Mouse (Mus musculus): Measurements from ENCODE around the gene C2cd5.

Gene C2cd5

DNA sequence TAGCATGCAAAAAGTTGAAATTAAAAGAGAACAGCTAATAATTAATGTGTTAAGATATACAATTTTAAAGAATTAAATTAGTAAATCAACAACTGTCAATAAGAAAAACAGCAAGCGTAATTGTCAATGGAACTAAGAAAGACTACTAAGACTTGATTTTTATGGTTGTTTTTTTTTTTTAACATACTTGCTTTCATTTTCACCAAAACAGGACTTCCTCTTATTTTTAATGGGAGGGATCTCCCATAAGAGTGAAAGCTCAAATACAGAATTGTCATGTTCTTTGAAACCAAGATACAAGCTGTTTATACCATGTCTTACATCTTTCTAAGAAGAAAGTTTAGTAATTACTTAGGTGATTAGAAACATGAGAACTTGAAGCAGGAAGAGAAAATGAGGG is 26.0 kb downstream of the C2cd5 start:
- no peak for DNase-seq (ENCODE audit: extremely low spot score, low spot score)

DNA sequence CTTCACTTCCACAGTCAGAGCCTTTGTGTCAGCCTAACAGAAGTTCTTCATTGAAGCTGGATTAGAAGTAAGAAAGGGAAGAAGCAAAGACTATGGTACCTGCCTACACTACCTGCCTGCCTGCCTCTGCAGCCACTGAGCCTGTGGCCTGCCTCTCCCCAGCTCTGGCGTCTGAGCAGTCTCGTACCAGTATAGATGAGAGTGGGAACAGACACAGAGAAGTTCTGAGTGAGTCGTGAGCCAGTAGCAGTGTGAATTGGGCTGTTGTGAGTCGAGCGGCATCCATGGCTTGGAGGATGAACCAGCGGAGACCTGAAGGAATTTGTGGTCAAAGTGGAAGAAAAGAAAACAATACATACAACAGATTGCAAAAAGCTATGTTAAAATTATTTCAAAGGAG is 26.5 kb downstream of the C2cd5 start:
- no peak for DNase-seq (ENCODE audit: extremely low spot score, low spot score)

DNA sequence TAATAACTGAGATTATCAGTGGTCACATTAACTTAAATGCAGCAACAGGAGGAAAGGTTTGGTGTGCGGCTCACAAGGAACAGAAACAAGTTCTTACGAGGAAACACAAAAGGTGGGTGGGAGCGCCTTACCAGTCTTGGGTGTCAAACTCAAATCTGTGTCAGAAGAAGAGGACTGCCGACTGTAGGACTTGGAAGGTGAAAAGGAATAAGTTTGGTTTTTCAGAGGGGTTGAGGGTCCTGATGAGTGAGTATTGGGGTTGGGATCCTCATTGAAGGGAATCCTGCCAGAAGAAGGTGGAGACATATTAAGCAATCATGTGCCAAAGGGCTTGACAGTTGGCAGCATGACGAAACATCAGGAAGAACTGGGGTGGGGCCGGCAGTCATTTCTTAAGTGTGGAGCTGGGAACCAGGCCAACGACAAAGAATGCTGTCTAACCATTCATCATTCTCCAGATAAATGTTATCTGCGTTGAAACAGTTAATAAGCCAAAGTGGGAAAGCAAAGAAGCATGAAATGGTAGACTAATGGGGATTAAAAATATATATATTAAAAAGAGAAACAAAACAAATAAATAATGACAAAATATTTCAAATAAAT is 27.4 kb downstream of the C2cd5 start:
- no peak for DNase-seq (ENCODE audit: extremely low spot score, low spot score)

DNA sequence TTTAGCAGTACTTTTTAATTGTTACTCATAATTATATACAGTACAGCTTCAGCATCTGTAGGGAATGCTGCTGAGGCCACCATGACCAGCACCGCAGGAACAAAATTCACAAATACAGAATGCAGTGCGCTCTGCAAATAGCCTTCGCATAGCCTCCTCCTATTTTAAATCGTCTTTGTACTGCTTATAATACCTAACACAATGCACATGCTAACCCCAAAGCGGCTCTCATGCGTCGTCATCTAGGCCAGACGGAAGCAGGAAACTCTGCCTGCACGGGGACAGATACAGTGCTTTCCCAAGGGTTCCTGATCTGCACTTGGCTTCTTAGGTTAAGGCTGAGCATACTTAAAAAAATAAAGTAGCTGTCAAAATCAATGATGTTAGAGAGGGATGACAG is 29.2 kb downstream of the C2cd5 start:
- no peak for DNase-seq (ENCODE audit: extremely low spot score, low spot score)

DNA sequence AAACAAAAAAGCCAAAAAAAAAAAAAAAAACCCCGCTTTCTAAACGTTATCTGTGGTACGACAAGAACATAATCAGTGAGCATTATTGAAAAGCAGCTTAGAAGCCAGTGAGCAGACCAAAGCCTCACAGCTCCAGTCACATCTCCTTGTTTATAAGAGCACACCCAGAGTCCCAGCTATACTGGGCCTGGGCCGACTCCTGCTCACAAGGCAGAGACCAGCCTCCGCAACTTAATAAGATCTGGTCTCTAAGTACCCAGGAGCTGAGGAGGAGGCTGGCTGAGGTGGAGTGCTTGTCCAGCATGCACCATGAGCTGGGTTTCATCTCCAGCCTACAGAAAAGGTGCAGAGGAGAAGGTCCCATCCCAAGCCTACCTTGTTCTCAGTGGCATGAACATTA is 29.9 kb downstream of the C2cd5 start:
- DNase-seq (ENCODE audit: extremely low spot score, low spot score) = no peak

DNA sequence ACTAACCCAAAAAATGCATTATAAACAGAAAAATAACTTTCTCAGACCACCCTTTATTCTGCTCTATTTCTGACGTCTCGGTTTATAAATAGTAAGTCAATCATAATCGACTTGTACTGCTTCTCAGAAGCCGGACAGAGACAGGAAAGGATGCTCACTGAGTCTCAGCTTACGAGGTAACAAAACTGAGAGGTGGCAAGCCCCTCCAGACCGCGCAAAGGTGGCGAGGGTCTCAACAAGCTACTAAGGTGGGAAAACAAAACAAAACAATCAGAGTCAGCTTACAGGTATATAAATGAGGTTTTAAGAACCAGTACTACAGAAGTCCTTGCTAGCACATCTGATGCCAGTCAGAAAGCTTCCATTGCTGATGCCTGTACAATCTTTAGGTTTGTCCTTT is 30.3 kb downstream of the C2cd5 start:
- no peak for DNase-seq (ENCODE audit: extremely low spot score, low spot score)

DNA sequence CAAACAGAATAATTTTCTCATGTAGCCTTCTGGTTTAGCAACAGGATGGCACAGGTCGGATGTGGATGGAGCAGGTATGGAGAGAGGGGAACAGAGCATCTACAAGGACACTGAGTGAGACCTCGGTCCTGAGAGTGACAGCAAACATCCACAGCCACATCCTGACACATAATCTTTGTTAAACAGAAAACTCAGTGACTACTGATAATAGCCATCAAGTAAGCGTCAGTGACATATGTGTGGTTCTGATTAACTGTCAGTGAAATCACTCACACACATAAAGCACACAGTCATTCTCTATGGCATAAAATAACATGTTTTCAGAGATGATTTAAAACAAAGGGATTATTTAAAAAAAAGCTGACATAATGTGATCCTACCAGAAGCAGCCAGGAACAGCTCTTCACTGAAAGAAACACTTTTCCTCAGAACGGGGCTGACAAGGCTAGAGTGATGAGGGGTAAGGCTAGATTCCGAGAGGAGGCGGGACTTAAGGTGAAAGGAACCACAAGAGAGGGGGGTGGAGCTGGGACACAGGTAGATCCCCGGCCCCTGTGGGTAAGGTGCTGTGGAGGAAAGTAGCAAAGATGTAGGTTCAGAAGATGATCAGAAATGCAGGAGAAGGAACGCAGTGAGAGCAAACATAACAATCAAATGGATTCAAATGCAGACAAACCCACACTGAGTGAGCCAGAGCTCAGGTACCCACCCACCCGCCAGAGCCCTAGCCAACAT is 31.6 kb downstream of the C2cd5 start:
- DNase-seq (ENCODE audit: extremely low spot score, low spot score) = no peak

DNA sequence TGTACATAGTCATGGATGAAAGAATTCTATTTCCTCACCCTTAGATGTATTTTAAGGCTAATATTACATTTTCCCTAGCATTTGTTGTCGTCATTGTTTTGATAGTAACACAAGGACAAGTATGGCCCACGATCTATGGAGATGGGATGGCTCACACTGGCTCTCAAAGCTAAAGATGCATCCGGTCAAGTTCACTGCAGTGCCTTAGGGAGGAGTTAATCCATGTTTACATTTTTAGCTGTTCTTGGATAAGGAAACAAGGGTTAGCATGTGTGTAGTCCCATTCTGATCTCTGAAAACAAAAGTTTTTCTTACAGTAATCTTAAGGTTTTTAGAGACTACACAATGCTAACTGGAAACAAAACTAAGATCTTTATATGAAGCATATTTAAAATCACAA is 32.3 kb downstream of the C2cd5 start:
- no peak for DNase-seq (ENCODE audit: extremely low spot score, low spot score)

DNA sequence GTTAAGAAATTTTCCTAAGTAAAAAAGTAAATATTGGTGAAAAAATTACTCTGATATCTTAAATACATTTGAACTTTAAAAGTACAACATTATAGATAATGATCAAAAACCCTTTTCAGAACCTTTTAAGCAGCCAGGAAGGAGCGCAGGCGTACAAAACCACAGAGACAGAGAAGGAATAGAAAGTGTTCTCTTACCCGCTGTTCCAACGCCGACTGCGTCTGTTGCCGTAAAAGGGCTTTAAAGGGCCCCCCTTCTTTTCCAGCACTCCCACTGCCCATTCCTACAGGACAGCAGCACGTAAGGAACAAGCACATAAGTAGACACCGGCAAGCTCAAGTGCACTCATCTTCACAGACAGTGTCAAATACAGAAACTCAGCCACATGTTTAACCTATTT is 33.1 kb downstream of the C2cd5 start:
- no peak for DNase-seq (ENCODE audit: extremely low spot score, low spot score)

DNA sequence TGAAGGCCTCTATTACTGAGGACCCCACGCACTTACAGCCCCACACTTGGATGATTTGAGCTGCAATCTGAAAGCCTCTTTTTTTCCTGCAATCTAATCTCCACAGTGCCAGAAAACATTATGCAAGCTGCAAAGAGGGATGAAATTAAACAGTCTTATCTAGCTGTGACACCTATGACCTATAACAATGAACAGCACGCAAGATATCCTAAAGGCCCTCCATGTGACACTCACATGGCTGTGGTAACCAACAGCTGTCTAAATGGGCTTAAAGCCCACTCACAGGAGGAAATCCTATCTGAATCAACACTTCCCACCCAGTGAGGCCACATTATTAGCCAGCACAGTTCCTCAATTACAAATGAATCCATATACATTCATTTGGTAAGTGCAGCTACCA is 35.9 kb downstream of the C2cd5 start:
- DNase-seq (ENCODE audit: extremely low spot score, low spot score) = no peak

DNA sequence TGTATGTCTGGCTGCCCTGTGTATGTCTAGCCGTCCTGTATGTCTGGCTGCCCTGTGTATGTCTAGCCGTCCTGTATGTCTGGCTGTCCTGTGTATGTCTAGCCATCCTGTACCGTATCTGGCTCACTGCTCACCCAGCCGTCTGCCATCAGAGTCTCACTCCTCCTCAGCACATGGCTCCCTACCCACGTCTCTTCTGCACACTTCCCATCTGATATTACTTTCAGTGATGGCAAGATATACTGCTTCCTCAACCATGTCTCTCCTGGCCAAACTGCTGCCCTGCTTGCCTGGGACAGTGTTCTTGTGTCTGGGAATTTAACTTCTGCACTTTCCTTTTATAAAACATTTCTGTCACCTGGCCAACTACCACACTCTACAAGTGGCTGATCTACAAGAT is 42.3 kb downstream of the C2cd5 start:
- no peak for DNase-seq (ENCODE audit: extremely low spot score, low spot score)

DNA sequence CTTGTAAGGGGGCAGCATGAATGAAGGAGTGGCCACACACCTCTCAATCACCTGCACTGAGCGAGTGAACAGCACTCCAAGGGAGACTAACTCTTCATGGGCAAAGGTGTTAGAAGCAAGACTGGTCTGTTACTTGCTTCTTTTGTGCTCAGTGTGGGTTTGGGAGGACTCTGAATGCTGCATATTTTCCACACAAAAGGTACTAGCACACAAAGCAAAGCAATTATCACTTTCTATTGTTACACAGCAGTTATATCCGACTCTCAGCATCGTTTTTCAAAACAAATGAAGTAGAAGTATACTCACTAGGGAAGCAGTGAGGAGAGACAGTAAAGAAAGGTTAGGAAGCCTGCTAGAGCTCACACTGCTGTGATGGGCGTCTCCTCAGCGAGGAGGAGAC is 48.4 kb downstream of the C2cd5 start:
- no peak for DNase-seq (ENCODE audit: extremely low spot score, low spot score)

DNA sequence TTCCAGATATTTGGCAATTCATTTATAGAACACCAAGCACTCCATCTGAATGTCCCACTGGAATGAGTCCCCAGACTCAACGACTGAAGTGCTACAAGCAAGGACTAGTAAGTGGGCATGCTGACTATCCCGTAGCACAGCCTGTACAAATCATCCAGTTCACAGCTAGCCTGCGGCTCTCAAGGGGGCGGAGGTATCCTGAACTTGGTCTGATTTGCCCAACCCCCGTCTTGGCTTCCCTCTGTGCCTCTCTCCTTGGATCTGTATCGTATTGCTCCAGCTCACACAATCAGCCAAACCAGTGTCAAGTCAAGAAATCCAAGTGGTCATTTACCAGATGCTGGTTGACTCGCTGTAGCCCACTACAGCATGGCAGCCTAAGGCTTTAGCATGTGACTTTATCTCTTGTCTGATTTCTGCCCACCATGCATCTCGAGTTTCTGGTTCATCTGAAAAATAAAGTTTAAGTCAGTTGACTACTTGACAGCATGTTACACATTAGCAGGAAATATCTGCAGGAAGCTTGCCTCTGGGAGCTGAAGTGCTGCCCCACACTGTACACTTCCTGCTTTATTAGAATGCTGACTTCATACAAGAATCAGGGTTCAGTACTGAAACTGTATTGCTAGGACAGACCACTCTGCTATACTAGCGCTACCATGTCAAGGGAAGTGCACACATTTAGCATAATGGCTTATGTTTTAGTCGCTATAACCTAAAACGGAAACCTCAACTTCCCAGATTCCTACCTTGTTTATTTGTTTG is 50.0 kb downstream of the C2cd5 start:
- no peak for DNase-seq (ENCODE audit: extremely low spot score, low spot score)

DNA sequence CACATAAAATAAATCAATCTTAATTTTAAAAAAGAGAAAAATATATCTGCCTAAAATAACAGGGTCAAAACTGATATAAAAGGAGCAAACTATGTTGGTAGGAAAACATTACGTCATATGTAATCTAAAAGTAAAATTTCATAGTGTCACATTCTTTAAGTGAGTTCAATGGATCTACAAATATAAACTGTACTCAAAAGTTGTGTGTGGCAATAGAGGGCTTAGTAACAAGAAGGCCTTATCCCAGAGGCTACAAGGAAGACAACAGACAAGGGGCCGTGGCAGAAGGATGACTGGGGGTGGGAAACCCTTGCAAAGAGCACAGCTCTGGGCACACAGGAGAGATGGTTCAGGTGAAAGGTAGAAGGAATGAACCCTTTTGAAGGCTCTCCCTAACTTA is 50.8 kb downstream of the C2cd5 start:
- no peak for DNase-seq (ENCODE audit: extremely low spot score, low spot score)

DNA sequence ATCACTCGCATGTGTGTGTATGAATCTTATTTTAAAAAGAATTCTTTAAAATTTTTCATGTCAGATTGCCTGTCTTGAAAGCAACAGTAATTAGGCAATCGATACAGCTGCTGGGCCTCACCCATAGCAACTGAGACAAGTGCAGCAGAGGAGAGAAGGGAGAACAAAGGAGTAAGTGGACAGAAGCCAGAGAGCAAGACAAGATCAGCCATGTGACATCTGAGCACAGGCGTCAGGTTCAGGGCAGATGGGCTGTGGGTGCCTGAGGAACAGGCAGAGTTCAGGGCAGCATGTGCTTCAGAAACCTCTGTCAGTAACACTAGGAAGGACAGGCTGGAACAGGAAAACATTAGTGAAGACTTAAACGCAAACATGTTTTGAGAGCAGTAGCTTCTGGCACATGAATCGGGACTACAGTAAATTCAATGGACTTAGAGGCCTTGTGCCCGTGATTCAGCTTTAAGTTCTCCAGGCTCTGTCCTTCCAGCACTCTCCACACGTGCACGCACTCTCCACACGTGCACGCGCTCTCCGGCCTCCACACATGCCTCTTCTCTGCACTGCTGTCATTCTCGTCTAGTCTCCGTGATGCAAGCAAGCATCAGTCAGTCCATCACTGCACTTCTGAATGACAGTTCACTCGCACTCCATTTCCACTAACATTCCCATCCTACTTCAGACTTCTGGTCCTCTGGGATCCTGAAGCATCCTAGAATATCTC is 52.2 kb downstream of the C2cd5 start:
- DNase-seq (ENCODE audit: extremely low spot score, low spot score) = no peak

DNA sequence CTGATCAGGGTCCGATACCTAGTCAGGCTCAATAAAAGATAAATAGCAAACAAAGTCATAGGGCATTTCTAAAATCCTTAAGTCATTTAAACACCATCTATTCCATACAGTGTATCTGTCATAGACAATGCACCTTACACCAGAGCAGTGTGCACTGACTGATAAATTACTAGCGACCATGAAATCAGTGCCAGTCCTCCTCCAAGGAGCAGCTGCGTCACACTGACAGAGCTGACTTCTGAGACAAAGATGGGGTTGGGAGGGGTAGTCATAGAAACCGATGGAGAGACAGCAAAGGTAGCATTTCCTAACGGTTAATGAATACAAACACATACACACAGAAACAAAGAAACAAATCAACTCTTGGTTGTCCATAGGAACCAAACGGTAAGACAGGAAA is 58.4 kb downstream of the C2cd5 start:
- no peak for DNase-seq (ENCODE audit: extremely low spot score, low spot score)

DNA sequence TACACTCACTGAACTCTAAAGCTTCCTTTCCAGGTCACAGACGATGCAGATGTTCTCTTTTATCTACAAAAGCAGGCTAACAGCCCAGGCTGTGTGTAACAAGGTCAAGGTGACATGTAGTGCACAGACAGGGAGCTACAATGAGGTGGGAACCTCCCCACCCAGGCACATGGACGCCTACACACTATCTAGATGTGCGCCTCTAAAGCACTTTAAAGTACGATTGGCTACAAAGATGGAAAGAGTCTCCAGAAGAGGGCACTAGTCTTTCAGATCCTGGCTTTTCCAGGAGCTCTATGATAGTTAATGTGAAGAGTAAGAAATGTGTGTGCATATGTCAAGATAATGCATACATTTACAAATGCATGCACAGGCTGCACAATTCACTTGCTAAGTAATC is 64.7 kb downstream of the C2cd5 start:
- DNase-seq (ENCODE audit: extremely low spot score, low spot score) = no peak

DNA sequence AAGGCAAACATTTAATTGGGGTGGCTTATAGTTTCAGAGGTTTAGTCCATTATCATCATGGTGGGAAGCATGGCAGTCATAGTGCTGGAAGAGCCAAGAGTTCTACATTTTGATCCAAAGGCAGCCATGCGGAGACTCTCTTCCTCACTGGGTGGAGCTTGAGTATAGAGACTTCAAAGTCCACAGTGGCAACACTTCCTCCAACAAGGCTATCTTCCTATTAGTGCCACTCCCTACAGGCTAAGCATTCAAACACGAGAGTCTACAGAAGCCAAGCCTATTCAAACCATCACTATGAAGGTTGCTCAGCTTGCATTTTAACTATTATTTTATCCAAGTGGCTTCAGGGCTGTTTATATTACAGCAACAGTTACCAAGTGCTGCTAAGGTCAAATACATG is 65.4 kb downstream of the C2cd5 start:
- DNase-seq (ENCODE audit: extremely low spot score, low spot score) = no peak

DNA sequence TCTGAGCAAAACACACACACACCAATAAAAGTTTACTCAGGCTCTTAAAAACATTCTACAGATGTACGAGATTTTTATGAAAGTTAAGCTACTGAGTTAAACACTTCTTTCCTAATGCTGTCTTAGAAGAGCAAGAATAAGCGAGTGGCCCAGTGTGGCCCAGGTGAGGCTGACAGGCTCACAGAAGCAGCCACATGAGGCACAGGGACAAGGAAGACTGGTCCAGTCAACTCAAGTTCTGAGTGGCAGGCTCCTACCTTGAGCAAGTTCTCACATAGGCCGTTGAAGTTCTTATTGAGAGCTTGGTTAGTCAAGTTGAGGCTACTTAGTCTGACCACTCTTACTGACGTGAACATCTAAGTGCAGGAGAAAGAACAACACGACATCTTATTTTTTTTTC is 69.4 kb downstream of the C2cd5 start:
- DNase-seq (ENCODE audit: extremely low spot score, low spot score) = no peak

DNA sequence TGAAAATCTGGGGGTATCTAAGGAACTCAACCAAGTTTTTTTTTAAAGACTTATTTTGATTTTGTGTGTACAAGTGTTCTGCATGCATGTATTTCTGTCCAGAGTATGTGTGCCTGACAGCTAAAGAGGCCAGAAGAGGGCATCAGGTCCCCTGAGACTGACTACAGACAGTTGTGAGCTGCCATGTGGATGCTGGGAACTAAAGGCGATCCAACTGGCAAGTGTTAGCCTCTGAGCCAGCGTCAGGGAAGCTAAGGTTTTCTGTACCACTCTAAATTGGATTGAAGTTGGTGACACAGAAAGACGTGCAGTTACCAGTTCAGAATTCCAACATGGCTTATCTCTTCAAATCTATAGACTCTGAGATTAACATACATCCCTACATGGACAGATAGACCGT is 72.0 kb downstream of the C2cd5 start:
- no peak for DNase-seq (ENCODE audit: extremely low spot score, low spot score)

DNA sequence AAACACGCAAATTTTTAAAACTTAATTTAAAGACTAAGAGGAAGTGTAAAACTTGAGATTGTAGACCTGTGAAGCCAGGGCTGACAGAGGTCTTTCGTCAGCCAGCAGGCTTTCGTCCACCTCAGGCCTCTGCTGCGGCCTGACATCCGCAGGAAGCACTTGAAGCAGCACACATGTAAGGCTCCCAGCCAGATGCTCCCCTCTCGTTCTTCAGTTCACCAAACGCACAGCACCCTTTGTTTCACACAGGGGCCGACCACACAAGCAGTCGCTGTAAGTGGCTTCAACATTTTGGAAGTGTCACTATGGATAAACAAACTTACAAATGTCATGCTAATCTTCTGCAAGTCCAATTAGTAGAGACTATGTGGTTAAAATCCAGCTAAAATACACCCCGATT is 72.5 kb downstream of the C2cd5 start:
- no peak for DNase-seq (ENCODE audit: extremely low spot score, low spot score)

DNA sequence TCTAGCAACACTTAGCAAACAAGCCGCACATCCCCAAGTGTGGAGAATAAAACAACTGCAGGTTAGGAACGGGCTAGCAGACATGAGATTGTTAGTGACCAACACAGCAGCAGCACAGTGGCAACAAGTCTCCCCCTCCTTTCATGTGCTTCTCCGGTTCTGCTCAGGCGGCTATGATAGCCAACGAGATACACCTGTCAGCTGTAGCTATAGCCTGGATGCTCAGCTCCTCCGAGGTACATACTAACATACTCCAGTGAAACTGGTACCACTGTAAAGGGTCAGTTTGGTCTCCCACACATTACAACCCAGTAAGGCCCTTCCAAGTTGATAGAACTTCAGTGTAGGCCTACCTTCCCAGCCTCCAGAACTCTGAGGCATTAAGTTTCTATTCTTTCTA is 76.2 kb downstream of the C2cd5 start:
- DNase-seq (ENCODE audit: extremely low spot score, low spot score) = no peak

All from neural tube, embryonic 10.5 days (tissue).